Mouse (Mus musculus) bone marrow, adult 2 months (tissue): ENCODE data around the gene Rbm33.

Experiments
- CTCF ChIP-seq: fragments of 200-500 bp; IDR thresholded peaks from 2 replicates; pipeline ENCODE4 v1.5.1; 2011; ENCODE audit warnings: low read length, control low read depth; ENCODE audit not compliant: control insufficient read depth, insufficient read depth
- POLR2A ChIP-seq: fragments of 200-500 bp; IDR thresholded peaks from 2 replicates; pipeline ENCODE4 v1.6.1; 2011; ENCODE audit warnings: low read depth, mild to moderate bottlenecking, control low read depth, low read length, borderline replicate concordance; ENCODE audit not compliant: control insufficient read depth

- TF ChIP-seq CTCF (no peak), POLR2A (no peak)
Observed at GRCm38 (mm10) chr5:28414076-28414475, 97.2 kb downstream of the Rbm33 start.
